Mouse (Mus musculus): ENCODE measurements around the gene Higd2a. TPM values are rescaled to one million over a fixed set of nuclear protein-coding genes. Genes with fewer than 3 reads are reported as not detected.

Higd2a gene
- total RNA-seq, 2 experiments from 2014 or later, result 151 to 154 TPM

DNA sequence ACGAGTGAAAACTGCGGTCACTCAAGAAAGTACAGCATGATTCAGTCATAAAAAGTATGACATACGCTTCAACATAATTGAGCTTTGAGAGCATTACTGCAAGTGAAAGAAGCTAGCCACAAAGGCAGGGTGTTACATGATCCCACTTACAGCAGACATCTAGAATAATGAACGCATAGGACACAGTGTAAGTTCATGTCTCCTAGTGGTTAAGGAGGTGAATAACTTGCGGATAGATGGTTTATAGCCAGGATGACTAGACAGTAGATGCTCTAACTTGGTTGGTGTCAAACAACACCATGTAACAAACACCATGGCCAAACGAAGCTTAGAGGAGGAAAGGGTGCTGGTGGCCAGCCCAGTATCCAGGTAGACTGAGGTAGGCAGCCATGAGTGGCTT is 27.0 kb downstream of the Higd2a start:
- no peak for DNase-seq (ENCODE audit: low spot score)

DNA sequence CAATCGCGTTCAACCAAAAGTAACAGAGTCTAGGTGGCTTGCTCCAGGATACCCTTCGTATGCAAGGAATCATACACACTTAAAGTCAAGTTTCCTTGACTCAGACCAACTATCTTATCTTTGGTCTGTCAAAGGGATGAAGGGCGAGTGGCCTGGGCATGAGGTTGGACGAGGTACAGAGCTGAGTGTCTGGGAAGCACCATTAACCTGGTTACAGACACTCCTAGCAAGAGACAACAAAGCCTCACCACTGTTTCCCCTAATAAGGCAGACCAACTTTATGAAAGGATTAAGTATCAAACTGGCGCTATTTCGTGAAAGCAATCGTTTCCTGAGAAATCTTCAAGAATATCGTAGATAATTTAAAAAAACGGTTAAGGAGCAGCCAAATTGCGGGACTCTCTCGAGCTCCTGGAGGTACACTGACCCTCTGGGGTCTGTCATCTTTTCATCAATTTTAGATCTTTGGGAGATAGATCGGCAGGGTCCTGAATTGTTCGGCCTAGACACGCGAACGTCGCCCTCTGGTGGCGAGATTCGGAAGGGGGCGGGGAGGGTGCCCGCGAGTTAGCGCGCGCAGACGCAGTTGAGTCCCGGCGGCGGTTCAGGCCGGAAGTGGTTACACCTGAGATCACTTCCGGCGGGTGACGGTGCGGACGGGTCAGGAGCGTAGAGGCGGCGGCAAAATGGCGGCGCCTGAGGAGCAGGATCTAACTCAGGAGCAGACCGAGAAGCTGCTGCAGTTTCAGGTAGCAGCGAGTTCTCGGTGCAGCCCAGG is 31.3 kb downstream of the Higd2a start, which contains the start of gene Faf2:
Gene Faf2, plus strand, starts transcription at position 630 of the 778 bp plus-strand sequence.
- peak; percentile 99 for DNase-seq (ENCODE audit: low spot score)

DNA sequence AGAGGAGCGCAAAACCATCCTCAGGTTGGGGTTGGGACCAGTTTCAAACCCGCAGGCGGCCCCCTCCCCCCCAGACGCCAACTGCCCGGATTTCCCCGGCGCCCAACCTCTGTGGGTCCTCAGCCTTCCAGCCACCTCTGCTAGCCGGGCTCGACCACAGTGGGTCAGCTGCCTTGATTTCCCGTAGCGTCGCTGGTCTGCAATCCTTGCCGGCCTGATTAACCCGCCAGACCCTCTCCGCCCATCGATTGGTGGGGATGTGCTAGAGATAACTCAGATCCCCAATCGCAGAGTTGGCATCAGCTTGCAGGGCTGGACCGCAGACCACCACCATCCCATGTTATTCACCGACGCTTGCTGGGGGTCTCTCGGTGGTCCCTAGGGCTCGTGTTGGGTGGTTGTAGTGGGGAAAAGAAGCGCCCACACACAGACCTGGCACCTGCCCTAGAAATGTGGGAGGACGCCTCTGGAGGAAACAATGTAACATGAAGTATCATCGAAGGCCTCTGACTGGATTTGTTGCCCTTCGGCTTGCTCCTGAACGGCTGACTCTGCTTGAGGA is 32.0 kb downstream of the Higd2a start:
- DNase-seq (ENCODE audit: low spot score), result no peak

DNA sequence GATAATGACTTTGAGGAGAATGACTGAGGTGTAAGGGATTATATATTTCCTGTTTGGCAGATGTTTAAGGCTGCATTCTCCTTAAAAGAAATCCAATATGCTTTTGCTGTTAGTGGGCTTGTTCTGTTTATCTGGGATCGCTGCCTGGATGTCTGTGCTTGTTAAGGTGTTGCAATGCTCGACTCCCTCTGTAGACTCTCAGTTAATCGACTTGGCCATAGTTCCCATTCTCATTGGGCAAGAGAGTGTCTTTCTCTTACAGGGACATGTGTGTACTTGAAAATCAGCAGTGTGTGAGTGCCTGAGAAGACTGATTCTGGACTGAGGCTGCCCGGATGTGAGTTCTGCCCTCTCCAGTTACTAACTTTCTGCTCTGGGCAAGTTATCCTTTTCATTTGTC is 39.1 kb downstream of the Higd2a start:
- DNase-seq (ENCODE audit: low spot score), result no peak

DNA sequence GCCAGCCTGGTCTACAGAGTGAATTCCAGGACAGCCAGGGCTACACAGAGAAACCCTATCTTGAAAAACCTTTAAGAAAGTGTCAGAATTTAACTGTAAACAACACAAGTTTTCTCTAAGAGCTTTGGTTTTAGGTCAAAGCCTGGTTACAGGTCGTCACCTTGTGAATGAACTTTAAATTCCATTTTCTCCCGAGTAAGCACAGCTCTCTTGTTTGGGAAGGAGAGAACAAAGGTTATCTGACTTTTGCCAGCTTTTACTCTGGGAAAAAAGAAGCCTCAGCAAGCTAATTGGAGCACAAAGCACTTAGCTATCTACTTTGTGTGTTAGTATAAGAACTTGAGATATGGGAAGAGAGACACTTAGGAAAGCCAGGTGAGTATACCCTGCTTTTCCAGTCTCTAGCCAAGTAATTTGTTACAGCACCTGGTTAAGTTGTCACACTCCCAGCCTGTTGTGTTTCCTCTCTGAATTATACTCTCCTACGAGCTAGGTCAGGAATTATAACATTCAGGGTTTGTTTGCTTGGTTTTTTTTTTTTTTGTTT is 42.8 kb downstream of the Higd2a start:
- DNase-seq (ENCODE audit: low spot score), result no peak

DNA sequence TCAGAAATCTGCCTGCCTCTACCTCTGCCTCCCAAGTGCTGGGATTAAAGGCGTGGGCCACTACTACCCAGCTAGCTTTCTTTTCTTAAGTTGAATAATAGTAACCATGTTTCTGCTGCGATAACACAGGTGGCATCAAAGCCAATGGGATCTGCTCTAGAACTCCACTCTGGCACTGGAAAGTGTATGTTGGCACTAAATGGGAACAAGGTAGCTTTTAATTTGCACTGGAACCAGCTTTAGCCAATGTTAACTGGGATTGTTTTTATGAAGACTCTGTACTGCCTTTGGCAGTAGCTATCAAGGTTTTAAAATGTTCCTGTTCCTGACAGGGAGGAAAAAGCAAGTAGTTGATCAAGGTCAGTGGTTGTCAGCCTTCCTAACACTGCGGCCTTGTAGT is 45.0 kb downstream of the Higd2a start:
- no peak for DNase-seq (ENCODE audit: low spot score)

Small RNA genes within 50 kb of the gene (microRNA-seq; reads per million reads assigned to microRNA genes)
- not detected for gene Gm24195

Other genes with a start within 250 kb of the Higd2a start
- under 1 TPM; 0.41 to 0.88 TPM for gene Cplx2, start 218.9 kb upstream of the Higd2a start, total RNA-seq (2021)
- gene Thoc3, start 121.4 kb upstream of the Higd2a start, total RNA-seq (2021), result 10 to 100 TPM; 12.8 to 13.5 TPM
- 1 to 10 TPM; 2.2 to 2.9 TPM for gene Simc1, start 86.4 kb upstream of the Higd2a start, total RNA-seq (2021)
- gene 4833439L19Rik, start 24.8 kb upstream of the Higd2a start, total RNA-seq (2021), result 100 to 1,000 TPM; 203 to 215 TPM
- 1 to 10 TPM; 2.6 TPM for gene Arl10, start 15.2 kb upstream of the Higd2a start, total RNA-seq (2021)
- 10 to 100 TPM; 16.3 to 19.7 TPM for gene Nop16, start 117 bp upstream of the Higd2a start, total RNA-seq (2021)
- gene Cltb, start 21.1 kb downstream of the Higd2a start, total RNA-seq (2021), result 100 to 1,000 TPM; 157 to 180 TPM
- gene Faf2, start 31.6 kb downstream of the Higd2a start, total RNA-seq (2021), result 10 to 100 TPM; 12.0 to 16.4 TPM
- 10 to 100 TPM; 23.8 to 29.2 TPM for gene Rnf44, start 103.7 kb downstream of the Higd2a start, total RNA-seq (2021)
- gene Cdhr2, start 111.3 kb downstream of the Higd2a start, total RNA-seq (2021), result not detected
- not detected for gene Gprin1, start 159.7 kb downstream of the Higd2a start, total RNA-seq (2021)
- gene Sncb, start 176.4 kb downstream of the Higd2a start, total RNA-seq (2021), result not detected
- not detected for gene Eif4e1b, start 193.8 kb downstream of the Higd2a start, total RNA-seq (2021)
- 10 to 100 TPM; 19.1 to 23.1 TPM for gene Tspan17, start 199.2 kb downstream of the Higd2a start, total RNA-seq (2021)